13 mouse cellular contexts compared by ENCODE assay signal in genomic region chr9:49514306-49514705, GRCm38 (mm10).
"Had no signal": no experiment of that assay in that cellular context is flagged by ENCODE, and none has a peak within 500 bp of the region (broad histone marks: within the 10 kb centered on the region; RNA-seq: fewer than 3 reads in every experiment).

No protein-coding gene starts in this region.

- ATAC-seq: midbrain, embryonic 15.5 days had no signal

- H3K9me3 ChIP-seq: hindbrain, embryonic 15.5 days; limb, embryonic 13.5 days; midbrain, embryonic 15.5 days had no signal

- H3K4me3 ChIP-seq: hindbrain, embryonic 15.5 days; limb, embryonic 13.5 days; megakaryocyte, embryonic 14.5 days; midbrain, embryonic 15.5 days had no signal

- H3K27ac ChIP-seq: hindbrain, embryonic 15.5 days; limb, embryonic 13.5 days; midbrain, embryonic 15.5 days had no signal

- DNase-seq: left cerebral cortex, postnatal 4 days; lung, embryonic 14.5 days; lung, postnatal 10 days; lung, postnatal 4 days; right cerebral cortex, adult 18-20 months; right cerebral cortex, postnatal 25 days; thymus, postnatal 36 days had no signal

- H3K4me2 ChIP-seq: hindbrain, embryonic 15.5 days; limb, embryonic 13.5 days; liver, embryonic 11.5 days; lung, embryonic 14.5 days; midbrain, embryonic 11.5 days; midbrain, embryonic 15.5 days had no signal

- H3K4me1 ChIP-seq: hindbrain, embryonic 15.5 days; limb, embryonic 13.5 days; megakaryocyte, embryonic 14.5 days; midbrain, embryonic 15.5 days had no signal

- H3K27me3 ChIP-seq: hindbrain, embryonic 15.5 days; limb, embryonic 13.5 days; megakaryocyte, embryonic 14.5 days; midbrain, embryonic 15.5 days had no signal

- H3K9ac ChIP-seq: hindbrain, embryonic 15.5 days; limb, embryonic 13.5 days; lung, embryonic 14.5 days; midbrain, embryonic 15.5 days had no signal
